Mouse (Mus musculus) left cerebral cortex, postnatal 36 days (tissue): ENCODE measurements around the gene Dnah7c. TPM values are rescaled to one million over a fixed set of nuclear protein-coding genes. Genes with fewer than 3 reads are reported as not detected.
"Not testable (repeated sequence)": the region's sequence is repeated elsewhere in the genome, so short reads cannot be mapped to it uniquely, and the experiment has no call there.

Experiments
- DNase-seq, 2 experiments: peaks; one replicate each; pipeline ENCODE4 v3.0.0; 2021 to 2022; ENCODE audit warnings: low spot score in 2 of 2, mixed read lengths in 1 of 2
- intact Hi-C: fragments of 180-260 bp; cut with DNase I; formaldehyde crosslinking; loops from one replicate; pipeline ENCODE4 v1.15.1; 2025
- total RNA-seq, 2 experiments: library from RNA; stranded (reverse); gene quantifications; 2 replicates each; pipeline ENCODE4 v1.2.3; 2021

Gene Dnah7c
- total RNA-seq, 2 experiments from 2014 or later, result 0.88 to 1.0 TPM

DNA sequence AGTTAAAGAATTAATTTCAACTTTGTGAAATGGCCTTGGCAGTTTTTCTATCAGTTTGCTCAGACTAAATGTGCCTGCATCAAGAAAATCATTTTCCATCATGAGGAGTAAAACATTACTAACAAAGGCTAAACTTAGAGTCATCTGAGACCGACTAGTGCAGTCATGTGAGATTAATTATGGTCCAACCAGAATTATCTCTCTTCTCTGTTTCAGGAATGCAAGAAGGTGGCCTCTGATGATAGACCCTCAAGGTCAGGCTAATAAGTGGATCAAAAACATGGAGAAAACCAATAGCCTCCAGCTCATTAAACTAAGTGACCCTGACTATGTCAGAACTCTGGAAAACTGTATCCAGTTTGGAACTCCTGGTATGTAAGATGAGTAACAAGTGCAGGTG is 299.4 kb downstream of the Dnah7c start:
- DNase-seq, intact Hi-C loops: not testable (repeated sequence)

DNA sequence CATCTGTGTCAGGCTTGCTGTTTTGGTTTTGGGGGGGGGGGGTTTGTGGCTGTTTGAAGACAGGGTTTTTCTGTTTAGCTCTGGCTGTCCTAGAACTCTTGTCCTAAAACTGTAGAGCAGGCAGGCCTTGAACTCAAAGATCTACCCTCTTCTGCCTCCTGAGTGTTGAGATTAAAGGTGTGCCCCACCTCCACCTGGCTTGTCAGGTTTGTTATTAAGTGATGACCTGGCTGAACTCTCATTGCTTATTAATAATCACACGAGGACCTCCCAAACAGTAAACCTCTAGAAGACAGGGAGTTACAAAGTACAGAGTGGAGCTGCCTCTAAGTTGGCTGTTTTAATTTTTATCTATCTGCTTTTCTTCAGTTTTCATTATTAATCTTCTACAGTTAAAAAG is 299.9 kb downstream of the Dnah7c start:
- no peak for DNase-seq
- intact Hi-C loops, result no loop called here

DNA sequence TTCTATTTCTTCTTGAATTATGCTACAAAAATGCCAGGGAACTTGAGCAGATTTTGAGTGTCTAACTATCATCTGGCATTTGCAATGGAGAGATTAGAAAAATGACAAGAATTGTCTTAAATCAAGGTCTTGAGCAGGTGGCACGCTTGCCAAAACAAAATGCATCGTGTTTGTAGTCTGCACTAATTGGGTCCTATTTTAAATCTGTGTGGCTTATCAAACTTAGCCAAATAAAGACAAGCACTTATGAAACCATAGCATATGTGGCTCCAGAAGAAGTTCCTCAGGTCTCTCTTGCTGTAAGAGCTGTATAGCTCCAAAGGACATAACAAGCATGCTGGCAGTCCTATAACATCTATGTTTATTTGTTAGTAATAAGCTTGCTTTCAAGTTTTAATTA is 300.3 kb downstream of the Dnah7c start:
- not testable (repeated sequence) for DNase-seq

DNA sequence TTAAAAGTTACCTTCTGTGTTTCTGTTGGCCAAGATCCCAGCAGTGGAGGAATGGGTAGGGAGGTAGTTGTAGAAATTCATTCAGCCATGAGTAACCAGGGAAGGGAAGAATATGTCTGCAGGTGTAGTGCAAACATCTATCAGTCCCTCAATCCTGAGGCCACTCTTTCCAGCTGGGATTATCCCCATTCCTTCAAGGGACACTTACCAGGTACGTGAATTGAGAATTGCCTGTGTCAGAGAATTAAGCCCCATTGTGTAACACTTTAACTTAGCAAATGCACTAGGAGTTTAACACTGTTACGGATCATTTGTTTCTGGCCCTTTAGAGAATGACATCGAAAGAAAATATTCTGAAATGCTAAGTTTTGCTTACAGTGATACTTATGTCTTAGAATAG is 304.3 kb downstream of the Dnah7c start:
- intact Hi-C loops, DNase-seq: not testable (repeated sequence)

More for the DNA sequence above, 300.3 kb downstream of the Dnah7c start:
- intact Hi-C loops, result not testable (repeated sequence)

DNA sequence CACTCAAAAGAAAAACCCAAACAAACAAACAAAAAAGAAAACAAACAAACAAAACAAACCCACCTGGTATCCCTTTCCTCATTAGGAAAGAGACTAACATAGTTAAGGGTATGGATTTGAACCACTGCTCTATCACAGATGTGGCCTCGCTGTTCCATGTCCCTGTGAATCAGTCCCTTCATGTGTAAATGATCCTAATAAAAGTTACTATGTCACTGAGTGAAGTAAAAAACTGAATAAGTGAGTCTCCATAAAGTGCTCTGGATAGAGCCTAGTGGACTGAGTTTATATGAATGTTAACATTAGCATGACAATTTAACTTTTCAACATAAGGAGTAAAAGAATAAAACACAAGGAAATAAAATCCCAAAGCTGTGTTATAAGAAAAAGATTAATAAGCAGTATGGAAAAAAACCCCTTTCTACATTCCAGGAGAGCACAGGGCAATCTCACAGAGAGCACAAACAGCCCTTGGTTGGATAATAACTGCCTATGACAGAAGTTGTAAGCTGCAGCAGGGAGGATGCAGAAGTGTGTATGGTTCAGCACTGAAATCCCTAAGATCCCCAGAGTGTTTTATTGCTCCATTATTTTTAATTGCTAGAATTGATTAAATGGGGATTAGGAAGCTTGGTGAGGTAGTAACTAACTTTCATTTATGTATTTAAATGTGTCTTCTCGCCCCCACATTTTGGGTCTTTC is 308.2 kb downstream of the Dnah7c start:
- DNase-seq, intact Hi-C loops: not testable (repeated sequence)

DNA sequence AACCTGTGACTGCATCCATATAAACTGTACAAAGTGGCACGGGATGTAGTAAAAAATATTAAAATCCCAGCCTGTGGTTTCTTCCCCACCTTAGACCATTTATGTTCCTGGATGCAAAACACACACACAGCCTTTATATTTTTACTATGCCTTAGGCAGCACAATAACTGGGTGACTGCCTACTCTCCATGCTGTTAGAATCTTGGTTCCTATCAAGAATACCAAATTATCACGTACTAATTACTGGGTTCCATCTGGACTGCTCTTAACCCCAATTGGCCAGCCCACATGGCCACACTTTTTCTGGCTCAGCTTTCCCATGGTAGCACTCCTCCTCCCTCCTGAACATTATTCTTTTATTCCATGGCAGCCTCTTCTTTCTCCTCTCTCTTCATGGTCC is 309.1 kb downstream of the Dnah7c start:
- intact Hi-C loops, result not testable (repeated sequence)

DNA sequence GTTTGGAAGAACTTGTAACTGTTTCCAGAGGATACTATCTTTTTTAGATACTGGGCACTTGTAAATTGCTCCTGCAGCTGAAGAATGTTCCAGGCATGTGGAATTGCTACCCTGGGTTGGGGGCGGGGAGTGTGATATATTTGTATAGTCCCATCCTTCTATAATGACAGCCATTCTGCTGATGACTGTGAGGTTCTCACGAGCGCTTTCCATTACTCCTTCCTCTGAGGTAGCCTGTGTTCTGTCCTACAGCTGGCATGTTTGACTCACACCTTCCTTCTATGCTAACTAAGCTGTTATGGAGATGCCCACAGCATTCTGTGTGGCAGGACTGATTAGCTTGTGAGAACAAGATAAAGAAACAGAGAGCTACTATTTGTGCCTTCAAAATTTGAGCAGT is 339.2 kb downstream of the Dnah7c start:
- intact Hi-C loops, result not testable (repeated sequence)

More for the DNA sequence above, 309.1 kb downstream of the Dnah7c start:
- DNase-seq, result not testable (repeated sequence)

DNA sequence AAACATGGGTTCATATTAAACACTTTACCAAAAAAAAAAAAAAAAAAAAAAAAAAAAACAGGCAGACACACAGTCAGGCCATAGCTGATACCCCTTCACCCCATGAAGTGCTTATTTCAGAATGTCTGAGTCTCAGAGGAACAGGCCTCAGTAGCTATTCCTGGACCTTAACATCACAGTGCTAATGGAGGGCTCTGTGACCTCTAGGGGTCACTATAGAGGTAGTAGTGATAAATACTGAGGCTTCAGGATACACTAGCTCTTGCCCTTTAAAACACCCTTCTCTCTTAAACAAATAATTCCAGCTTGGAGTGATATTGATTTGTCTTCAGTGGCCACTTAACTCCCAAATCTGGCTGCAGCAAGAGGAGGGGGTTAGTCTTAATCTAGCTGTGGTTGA is 343.9 kb downstream of the Dnah7c start:
- intact Hi-C loops, DNase-seq: not testable (repeated sequence)

More for the DNA sequence above, 339.2 kb downstream of the Dnah7c start:
- not testable (repeated sequence) for DNase-seq

DNA sequence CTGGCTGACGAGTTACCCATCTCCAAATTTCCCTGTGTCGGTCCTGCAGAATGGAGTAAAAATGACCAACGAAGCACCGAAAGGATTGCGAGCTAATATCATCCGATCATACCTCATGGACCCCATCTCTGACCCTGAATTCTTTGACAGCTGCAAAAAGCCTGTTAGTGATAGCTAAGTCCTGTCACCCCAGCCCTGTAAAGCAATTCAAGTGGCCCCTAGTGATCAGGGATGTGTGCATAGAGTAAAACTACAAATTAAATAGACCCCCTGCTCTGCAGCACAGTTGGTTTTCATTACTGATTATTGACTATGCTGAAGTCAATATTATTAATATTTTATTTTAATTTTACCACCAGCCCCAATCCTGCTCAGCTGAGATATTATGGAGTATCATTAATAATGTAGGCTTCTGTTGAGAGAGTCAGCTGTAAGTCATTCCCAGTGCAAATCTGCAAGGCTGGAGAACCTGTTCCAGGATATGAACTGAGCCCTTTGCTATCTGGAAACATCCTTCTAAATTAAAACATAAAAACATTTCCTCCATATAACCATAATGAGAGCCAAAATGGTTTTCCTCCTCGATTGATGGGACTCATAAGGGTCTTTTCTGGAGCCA is 344.8 kb downstream of the Dnah7c start:
- intact Hi-C loops, result not testable (repeated sequence)

DNA sequence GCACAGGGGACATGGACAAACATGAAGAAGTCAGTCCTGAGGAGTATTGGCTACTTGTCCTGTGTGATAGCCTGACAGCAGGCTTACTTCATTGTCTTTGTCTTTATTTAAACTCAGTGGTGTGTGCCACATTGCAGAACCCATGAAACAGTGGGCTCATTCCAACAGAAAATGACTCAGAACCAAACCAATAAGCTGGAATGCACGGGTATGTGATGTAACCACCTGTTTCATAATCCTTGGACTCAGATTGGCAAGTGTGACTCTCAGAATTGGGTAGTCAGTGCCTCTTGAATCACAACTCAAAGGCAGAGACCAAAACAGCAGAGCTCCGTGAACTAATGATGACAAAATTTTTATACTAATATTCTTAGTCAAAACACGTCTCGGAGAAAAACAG is 356.8 kb downstream of the Dnah7c start:
- DNase-seq, intact Hi-C loops: not testable (repeated sequence)

More for the DNA sequence above, 344.8 kb downstream of the Dnah7c start:
- DNase-seq, result not testable (repeated sequence)

DNA sequence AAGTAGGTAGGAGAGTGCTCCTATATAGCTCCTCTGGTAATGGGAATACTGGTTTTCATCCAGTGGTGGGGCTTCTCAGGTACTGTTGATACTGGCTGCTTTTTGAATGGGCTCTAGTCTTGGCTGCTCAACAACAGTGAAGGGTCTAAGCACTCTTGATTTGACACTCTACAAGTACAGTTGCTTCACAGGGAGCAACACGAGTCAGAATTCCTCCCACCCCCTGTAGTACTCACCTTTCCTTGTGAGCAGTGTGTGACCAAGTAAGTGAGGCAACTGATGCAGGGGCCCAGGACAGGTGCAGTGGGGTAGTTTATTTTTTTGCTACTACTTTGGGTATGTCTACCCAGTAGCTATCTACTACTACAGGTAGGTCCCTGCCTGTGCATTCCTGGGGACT is 379.7 kb downstream of the Dnah7c start:
- DNase-seq, result no peak
- intact Hi-C loops, result no loop called here

DNA sequence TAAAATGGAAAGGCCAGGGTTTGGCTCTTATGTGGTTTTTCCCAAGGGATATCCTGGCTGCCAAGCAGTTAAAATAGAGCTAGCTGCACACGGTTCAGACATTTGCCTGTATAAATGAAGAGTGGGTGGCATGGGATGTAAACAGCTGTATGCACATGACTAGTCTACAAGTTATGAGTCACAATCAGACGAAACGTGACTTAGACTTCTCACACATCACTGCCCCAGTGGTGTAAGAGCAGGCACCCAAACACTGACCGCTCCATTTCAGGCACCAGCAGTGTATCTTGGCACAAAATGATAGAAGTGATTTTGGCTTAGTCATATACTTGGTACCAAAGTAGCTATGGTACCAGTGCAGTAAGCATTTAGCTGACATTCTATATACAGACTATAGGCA is 383.2 kb downstream of the Dnah7c start:
- intact Hi-C loops, result not testable (repeated sequence)
- peak in 1 of 2 experiments; percentile 18 for DNase-seq

DNA sequence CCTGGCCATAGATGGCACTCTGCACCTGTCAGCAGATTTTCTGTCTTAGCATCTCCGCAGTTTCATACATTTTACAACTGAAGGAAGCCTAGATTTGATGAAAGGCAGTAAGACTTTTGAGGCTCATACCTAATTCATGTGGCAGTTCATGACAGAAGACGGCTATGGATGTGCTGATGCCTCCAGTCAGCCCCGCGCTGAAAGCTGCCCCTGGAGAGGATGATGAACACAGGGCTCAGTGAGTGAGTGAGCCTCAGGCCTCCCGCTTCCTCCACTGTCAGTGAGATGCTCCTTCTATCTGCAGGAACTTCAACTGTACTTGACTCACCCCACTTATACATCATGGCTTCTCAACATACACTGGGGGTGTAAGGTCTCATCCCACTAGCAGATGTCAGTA is 392.5 kb downstream of the Dnah7c start:
- DNase-seq, result no peak

DNA sequence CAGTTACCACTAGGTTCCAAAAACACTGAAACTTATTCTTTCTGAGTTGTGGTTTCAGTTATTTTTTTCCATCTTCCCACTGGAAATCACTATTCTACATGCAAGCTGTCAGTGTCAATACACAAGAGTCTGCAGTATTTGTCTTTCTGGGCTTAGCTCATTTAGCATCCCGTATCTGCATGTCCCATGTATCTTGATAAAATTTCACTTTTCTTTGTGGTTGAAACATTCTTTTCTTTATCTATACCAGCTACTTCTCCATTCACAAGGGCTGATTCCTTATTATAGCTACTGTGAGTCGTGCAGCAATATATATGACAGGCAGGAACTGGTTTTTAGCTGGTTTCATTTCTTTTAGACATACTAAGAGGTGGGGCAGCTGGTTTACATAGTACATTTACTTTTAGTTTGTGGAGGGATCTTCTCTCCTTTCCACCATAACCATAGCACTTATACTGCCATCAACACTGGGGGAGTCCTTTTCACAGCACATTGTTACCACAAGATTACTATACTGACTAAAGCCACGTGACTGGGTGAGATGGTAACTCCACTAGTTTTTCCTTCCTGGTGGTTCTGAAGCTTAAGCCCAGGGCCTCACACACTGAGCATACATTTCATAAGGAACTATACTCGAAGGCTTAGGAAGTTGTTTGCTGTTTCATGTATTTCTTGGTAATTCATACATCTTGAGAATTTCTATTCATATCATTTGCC is 397.0 kb downstream of the Dnah7c start:
- no peak for DNase-seq
- intact Hi-C loops, result no loop called here

More for the DNA sequence above, 392.5 kb downstream of the Dnah7c start:
- intact Hi-C loops, result no loop called here

DNA sequence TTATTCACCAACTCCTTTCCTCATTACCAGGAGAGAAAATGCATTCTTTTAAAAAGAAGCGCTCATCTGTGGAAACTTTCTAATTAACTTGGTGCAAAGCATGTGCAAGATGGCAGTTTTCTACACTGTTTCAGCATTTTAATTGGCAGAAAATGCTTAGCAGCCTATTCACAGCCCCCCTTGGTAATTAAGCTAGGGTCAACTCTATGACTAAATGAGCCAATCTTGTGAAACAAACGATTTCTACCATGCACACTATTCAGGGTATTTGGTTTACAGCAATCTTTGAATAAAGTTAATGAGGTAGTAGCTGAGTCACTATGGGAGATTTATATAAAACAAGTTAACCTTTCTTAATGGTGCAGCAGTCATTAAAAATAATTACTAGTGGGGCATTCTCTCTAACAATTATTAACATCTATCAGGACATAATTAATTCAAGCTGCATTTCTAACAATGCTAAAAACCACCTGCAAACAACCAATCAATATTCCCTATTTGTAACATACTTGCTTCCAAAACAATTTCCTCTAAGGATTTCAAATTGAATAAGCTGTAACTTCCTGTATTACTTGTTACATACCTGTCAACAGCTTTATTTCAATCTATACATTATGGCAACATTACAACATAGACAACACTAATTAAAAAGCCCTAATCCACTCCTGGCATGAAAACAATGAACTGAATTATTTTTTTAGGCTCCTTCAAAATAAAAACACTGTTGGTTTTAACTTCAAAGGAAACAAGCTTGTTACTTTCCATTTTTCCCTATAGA is 404.9 kb downstream of the Dnah7c start:
- intact Hi-C loops, result no loop called here
- no peak for DNase-seq

DNA sequence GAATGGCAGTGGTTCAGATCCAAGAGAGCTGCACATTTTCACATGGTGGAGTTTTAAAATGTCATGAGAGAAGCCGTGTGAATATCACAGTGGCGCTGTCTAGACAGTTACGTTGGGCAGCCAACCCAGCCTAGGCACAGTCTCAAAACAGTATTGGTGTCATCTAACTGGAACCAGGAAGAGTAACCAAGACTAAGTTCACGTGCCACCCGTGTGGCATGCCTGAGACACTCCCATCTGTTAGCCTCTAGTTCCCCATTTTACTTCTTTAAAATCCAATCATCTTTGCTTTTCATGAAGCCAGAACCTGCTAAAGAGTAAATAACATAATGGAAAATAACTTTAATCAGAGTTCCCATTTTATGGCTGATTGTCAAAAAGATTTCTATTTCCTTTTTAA is 406.5 kb downstream of the Dnah7c start:
- intact Hi-C loops, result no loop called here
- DNase-seq, result no peak

DNA sequence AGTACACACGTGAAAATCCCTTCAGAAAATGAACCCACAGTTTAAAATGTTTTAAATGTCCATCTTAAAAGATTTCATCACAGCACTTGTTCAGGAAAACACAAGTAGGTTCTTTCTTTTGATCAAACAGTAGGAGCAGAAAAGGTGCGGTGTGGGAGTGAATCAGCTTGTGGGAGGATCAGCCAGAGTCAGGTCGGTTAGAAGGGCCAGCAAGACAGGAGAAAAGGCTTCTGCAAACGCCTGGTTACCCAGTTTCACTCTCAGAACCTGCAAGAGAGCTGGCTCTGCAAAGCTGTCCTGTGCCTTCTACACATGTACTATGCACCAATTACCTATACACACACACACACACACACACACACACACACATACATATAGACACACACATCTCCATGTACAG is 418.0 kb downstream of the Dnah7c start:
- no peak for DNase-seq
- intact Hi-C loops, result no loop called here

DNA sequence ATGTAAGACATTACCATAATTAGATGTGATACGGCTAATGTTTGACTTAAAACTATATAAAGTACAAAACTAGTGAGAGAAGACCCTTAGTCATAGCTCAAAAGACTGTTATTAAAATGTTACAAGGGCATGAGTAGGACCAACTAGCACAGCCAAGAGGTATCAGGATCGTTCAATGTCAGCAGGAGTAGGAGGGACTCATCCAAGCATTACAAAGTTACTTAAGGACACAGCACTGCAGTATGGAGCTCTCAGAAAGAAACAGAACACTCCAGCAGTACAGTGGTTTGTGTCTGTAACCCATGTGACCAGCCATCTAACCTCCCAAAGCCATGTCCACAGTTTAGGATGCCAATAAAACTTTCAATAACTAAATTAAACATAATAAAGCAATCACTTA is 418.9 kb downstream of the Dnah7c start:
- intact Hi-C loops, result no loop called here

DNA sequence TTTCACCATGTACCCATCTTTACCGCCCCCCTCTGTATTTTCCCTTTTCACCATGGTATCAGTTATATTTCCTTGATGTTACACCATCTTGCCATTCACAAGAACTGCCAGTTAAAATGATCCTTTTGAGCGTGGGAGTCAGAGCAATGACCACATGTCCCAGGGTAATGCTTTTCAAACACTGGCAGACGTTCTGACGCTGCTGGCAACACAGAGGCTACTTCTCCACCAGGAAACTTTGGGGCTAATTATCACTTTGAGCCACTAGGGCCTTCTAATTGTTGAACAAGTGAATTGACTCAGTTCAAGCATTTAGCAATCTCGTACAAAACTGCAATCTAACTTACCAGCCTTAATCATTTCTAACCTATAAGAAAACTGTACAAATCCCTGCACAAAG is 419.8 kb downstream of the Dnah7c start:
- DNase-seq, result no peak
- intact Hi-C loops, result no loop called here

More for the DNA sequence above, 418.9 kb downstream of the Dnah7c start:
- DNase-seq, result no peak

DNA sequence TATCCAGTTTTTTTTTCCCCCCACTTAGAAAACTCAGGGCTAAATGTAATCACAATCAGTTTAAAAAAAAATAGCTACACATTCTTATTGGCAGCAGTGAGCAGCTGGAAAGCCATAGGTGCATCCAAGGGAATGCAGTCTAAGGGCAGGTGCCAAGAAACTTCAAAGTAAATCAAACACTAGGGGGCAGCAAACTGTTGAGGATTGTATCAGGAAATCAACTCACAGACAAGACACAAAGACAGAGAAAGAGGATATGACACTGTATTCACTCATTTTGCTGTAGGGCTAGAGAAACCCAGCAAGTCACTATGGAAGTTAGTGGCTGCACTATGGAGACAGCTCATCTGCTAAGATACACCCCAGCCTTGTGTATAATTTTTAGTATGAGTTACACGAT is 424.4 kb downstream of the Dnah7c start:
- DNase-seq, result peak; percentile 44 to 50
- intact Hi-C loops, result loop anchor here (5.0 to 10.0 kb wide), 2 partner anchors 348 to 425 kb away; no protein-coding TSS in a partner anchor
